Mouse (Mus musculus): ENCODE data around the gene Cpox.

Gene Cpox

DNA sequence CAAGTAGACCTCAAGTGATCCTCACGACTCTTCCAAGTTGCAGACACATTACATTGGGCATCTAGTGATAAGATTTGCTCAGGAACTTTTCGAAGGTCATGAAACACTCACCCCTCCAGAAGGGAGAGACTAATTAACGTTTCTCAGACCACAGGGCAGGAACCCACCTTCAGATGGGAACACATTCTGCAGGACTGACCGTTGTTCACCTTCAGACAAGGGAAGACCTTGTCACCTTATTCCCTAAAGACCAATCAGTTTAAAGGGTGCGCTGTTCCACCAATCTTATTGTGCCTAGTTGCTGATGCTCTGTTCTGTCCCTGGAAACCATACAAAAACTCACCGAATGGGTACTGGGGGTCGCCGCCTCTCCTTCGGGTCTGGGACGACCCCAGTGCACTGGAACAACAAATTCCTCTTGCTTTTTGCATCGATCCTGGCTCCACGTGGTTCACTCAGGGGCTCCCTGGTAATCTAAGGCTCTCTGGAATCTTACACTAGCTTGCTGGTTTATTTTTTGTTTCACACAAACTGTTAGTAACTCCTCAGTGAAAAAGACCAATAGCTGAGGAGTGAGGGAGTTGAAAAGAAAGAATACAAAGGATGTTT is 30.8 kb downstream of the Cpox start:
- DNase-seq (ENCODE audit: low spot score) = no peak

DNA sequence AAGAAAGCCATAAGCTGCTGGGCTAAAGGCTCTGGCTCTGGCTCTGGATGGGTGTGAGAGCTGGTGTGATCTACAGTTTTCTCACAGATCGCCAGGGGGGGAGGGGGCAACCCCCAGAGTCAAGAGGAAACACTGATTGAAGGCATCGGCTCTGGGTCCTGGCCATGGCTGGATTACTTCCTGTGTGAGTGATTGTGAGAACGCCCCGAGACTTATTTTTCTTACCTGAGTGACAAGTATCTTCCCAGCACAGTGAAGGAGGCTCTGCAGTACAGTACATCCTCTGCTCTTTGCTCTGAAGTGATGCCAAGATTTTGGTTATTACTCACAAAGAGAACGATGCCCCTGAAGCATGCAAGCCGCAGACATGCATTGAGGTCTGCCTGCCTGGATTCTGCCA is 31.7 kb downstream of the Cpox start:
- DNase-seq (ENCODE audit: low spot score) = no peak

DNA sequence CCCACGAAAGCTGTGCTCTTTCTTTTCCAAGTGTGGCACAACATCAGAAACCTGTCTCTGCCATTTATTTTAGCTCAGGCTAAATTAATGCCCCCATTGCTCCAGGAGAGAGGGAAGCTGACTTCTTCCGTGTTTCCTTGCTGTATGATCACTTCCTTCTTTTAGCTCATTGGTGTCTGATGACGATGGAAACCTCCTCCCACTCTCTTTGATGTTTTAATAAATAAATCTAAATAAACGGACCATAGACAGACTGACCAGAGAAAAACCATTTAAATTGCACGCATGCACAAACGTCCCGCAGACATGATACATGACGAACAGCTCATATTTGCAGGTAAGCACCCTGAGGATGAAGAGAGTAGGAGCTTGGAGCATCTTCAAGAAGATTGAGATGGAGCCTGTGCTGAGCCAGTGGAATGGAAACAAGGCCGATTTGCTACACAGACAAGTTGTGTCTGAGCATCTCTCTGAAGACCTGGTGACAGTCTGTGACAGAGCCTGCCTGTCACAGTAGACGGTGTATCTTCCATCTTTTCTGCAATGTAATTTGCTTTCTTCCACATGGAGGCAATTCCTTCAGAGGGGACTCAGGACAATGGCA is 32.3 kb downstream of the Cpox start:
- DNase-seq (ENCODE audit: low spot score) = no peak

DNA sequence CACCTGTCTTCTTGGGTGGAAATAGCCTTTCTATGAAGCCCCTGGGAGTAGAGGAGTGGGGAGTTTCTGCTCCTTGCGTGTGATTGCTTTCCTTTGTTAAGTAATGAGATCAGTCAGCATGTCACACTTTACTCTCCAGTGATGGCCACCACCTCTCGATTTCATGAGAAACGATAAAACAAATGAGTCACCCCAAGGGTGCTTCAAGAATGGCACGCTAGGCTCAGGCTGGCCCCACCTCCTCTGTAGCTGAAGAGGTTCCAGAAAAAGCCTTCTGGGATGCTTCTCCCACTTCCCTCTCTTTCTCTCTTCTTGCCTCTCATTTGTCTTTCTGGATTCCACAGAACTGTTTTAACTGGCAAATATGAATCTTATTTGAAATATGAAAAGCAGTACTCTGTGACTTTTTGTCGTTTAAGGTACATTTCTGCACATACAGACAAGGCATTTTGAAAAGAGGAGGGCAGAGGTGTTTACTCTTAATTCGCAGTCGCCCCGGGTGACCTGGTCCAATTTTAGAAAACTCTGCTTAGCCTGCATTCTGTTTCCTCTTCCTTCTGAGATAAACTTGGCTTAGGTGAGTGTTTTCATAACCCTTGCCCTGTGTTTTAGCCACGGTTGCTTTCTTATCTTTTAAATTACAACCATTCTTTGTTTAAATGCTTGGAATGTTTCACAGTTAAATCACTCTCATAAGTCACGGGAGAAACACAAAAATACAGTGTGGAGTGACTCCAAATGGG is 33.5 kb downstream of the Cpox start:
- no peak for DNase-seq (ENCODE audit: low spot score)

DNA sequence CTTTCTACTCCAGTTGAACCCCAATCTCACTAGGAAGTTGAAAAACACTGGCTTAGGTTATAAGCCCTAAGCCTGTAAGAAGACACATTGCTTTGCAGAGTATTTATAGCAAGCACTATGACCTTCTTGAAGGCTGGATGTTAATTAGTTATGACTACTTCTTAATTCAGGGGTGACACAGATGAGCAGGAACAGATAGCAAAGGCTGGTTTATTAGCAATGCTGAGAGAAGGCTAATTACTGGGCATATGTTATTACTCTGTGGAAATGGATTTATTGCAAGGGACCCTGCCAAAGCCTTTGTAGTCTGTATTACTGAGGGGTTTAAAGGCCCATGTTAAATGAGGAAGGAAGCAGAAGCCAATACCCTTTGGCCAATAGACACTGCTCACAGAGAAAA is 34.9 kb downstream of the Cpox start:
- DNase-seq (ENCODE audit: low spot score) = no peak

DNA sequence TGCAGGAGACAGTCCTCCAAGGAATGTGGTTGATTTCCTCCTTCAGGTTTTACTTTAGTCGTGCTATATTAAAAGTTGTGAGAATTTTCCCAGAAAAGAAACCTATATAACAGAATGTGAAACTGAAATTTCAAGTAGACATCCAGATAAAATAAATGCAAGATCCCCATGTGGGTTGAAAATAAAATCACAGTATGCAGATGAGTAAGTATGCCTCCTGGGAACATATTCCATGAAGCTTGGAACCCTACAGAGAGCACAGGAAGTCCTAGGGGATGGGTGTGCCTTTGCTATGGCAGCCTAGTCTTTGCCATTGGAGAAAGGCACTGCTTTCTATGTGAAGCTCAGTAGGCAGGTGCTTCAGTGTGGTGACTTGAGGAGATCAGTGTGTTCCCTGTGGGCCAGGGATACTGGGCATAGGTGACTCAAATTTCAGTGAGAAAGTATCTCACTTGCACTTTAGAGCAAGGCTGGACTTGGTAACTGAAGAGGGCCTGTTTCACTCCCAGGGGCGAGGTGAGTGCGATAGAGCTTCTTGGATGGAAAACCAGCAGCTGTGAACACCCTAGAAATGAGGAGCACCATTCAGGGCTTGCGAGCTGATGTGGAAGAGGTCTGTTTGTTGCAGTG is 37.3 kb downstream of the Cpox start:
- no peak for DNase-seq (ENCODE audit: low spot score)

DNA sequence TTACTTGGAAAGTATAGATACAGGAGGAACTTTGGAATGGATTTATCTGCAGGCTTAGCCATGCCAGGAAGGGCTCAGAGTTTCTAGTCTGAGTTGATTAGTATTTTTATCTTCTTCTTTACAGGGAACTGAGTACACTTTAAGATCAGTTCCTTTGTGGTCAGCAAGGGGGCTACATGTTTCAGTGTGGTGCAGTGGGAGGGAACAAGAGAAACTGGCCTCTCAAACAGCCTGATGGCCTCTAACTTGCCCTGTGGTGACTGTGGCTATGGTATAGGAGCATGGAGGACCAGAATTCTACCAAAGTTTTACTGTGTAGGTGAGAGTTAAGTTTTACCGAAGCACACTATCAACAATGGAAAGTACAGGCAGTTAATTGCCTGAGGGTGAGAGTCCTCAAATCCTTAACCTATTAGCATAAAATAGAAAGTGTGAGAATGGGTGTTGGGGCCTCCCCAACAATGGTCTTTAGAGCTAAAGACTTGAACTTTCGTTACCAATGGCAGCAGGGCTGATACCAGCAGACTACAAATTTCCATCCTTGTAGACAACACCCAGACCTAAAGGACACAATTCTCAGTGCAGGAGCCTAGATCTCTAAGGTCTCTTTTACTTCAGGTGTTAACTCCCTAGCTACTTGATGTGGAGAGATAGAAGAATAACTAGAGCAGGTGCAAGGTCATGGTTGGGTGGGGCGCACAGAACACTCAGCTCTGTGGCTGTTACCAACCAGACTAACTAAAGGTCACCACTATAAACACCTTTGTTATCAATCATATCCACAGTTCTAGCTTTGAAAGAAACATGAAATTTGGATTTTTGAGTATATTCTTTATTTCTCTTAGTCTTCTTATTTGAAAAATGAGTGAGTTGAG is 38.7 kb downstream of the Cpox start:
- DNase-seq (ENCODE audit: low spot score) = no peak

DNA sequence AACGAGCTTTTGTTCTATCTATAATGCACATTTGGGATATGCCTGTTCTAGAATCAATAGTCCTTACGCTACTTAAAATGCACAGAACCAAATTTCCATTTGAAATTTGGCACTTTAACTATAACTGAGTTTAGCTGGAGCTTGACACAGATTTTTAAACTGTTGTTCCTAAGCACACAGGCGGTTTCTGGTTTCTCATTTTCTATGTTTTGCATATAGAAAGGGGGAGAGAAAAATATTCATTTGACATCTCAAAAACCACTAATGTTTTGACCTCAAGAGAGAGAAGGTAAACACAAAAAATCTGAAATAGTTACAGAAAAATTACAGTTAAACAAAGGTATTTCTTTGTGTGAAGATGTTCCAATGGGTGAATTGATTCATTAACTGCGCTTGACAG is 39.4 kb downstream of the Cpox start:
- no peak for DNase-seq (ENCODE audit: low spot score)

DNA sequence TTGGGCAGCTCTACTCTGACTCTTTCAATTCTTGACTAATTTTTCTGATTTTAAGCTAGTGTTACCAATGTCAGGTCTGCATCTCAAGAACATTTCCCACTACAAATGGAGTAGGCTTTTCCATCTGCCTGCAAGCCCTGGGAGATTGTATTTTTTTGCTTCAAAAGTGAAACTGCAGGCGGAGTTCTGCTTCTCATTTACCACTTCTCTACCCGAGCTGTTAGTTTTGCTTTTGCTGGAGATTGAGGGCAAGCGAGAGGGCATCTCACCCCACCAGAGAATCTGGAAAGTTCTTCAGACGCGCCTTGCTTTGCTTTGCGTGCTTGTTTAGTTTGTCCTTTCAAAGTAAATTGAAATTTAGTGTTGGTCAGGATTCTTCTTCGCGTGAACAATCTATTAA is 42.1 kb downstream of the Cpox start:
- no peak for DNase-seq (ENCODE audit: low spot score)

DNA sequence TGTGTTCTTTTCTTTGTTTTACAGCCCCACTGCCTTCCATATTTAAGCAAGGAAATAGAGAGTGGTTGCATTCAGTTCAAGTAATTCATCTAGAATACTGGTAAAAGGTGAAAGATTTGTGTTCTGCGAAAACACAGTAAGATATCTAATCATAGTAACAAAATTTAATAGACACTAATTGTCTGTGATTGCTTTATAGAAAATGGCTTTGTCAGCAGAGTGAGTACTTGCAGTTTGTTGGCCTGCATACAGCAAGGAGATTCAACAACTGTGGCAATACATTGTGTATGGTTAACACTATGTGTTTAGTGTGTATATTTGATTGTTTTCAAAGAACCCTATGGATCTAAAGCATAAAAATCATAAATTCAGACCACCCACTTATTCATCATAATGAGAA is 43.0 kb downstream of the Cpox start:
- no peak for DNase-seq (ENCODE audit: low spot score)

DNA sequence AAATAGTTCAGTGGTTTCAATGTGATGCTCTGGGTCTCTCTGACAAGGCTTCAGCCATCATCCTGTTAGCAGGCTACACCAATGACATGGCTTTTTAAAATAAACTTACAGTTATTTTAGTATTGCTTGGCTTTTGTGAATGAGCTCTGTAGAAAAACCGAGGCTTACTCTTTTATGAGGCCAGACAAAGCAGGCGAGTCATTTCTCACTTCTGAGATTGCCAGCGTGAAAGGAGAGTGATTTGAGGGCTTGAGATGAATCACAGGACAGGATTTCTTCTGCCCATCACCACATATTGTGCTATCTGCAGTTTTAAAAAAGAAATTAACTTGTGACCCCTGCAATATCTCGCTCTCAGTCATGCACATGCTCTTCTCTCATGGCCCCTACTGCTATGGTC is 44.9 kb downstream of the Cpox start:
- no peak for DNase-seq (ENCODE audit: low spot score)

DNA sequence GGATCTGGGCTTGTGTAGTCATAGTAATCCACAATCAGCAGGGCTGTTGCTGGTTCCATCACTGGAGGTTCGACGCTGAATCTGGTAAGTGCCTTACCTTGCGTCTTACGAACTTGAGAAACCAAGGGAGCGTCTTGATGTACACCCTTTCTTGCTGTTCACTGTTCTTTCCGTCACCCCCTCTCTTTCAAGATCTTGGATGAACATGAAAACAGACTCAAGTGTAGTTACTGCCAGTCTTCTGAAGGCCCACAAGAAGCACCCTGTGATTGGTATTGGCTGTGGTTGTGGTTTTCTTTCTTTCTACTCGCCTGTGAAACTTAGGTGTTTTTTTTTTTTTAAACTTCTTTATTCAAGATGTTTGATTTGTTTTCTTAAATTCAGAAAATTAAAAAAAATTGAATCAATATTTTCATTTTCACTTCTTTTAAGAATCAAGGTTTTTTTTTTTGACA is 48.6 kb downstream of the Cpox start, which contains the start of gene Gpr15:
Gene Gpr15 (minus strand): TSS at position 405 of the 455 bp plus-strand sequence.
- no peak for DNase-seq (ENCODE audit: low spot score)

DNA sequence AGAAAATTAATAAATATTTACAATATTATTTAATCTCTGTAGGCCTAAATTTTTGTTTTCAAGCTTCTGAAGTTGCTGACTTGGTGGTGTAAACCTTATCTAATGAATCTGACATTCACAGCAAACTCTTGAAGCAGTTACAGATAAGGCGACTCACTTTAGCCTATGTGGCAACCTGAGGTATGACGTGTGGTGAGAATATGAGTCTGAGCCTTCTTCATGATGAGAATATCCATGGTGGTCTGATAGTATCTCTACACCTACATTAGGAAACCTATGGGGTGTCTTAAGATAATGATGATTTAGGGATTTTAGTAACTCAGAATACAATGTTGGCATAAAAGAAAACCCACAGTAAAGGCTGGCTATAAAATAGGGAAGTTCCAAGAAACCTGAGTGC is 52.2 kb downstream of the Cpox start:
- DNase-seq (ENCODE audit: low spot score) = no peak

DNA sequence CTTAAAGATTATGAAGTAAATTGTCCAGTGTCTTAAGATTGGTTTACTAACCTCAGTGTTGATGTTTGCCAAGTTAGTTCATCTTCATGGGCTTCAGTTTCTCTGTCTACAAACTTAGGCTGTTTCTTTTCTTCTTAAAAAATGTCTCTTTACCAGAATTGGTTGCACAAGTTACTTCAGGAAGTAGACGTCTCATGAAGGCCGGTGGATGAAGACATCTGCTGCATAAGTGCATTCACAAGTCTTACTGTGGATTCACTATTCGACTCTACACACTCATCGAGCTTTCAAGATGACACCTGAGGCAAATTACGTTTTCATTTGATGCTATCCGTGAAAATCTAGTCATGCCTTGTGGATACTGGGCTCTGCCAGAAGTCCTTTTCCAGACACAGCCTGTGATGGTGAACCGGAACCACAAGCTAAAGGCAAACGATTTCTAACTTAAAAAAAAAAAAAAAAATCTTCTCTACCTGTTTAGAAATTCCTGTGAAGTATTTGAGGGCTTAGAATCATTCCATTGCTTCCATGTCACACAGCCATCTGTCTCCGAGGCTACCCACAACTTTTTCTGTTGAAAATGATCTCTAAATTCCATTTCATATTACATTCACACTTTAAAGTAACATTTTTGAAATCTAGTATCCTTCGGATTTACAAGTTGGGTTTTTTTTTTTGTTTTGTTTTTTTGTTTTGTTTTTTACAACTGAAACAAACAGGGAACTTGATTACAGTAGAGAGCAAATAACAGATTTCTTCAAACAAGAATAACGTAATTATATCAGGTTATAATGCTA is 56.8 kb downstream of the Cpox start:
- DNase-seq (ENCODE audit: low spot score) = no peak

DNA sequence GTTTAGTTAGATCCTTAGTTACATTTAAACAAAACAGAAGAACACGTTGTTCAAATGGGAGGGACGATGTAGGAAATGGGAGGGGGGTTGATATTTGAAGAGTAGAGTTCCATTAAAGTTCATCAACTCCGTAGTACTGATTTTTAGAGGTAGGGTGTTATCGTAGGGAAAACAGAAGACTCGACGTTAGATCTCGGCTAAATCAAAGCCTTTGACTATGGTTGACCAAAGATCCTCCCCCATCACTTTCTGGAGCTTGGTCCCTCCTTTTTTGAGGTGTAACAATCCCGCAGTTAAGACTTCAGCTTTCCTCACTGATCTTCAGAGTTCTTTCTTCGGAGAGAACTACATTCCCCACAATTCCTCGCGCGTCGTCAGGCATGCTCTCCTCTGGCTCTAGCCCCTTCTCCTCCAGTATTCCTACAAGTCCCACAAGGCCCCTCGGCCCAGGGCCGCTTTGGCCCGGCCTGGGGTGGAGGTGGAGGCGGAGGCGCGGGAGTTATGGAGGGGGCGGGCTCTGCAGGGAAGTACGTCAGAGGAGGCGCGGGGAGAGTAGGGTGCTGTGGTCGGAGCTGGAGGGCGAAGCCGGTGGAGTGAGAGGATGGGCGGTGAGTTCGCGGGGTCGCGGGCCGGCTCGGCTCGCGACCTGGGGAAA is 57.5 kb downstream of the Cpox start, which contains the start of gene Cldnd1:
Gene Cldnd1 (plus strand): TSS at position 434 of the 655 bp plus-strand sequence.
- peak; percentile 97 for DNase-seq (ENCODE audit: low spot score)

DNA sequence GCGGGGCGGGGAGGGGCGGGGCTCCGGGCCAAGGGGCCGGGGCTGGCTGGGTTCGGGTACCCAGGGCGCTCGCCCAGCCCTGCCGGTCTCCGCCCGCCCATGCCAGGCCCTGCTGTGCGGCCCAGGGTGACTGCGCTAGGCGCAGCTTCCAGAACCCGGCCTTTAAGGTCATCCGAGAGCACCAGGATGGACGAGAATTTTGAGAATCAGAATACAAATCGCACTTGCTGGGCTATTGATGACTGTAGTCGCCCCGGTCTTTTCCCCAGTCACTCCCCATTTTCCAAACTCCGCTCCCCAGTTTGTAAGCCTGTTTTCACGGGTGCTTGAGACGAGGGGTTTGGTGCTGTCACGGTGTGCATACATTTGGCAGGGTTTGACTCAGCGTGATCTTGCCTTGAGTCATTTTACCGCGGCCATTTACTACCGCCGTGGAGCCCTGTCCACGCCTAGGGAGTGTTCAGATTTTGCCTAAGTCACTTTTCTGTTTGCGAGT is 58.1 kb downstream of the Cpox start:
- peak; percentile 37 for DNase-seq (ENCODE audit: low spot score)

DNA sequence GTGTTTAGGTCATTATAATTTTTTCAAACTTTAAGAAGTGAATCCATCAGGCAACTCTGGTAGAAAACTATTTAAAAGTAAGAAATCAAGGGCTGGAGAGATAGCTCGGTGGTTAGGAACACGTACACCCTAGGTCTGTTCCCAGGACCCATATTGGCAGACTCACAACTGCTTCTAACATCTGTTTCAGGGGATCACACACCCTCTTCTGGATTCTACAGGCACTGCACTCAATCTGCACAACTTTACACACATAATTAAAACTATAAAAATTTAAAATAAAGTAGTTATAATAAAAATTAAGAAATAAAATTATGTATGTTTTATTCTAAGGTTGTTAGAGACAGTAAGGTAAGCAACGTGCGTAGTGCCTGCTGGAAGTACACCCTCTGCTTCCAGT is 68.1 kb downstream of the Cpox start:
- no peak for DNase-seq (ENCODE audit: low spot score)

DNA sequence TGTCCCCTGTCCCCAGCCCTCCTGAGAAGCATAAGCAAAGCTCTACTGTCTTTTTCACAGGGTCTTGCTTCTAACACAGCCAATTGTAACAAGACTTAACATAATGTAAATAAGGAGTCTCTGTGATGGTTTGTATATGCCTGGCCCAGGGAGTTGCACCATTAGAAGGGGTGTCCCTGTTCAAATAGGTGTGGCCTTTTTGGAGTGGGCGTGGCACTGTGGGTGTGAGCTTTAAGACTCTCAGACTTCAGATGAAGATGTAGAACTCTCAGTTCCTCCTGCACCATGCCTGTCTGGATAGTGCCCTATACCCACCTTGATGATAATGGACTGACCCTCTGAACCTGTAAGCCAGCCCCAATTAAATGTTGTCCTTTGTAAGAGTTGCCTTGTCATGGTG is 68.7 kb downstream of the Cpox start:
- DNase-seq (ENCODE audit: low spot score) = no peak

DNA sequence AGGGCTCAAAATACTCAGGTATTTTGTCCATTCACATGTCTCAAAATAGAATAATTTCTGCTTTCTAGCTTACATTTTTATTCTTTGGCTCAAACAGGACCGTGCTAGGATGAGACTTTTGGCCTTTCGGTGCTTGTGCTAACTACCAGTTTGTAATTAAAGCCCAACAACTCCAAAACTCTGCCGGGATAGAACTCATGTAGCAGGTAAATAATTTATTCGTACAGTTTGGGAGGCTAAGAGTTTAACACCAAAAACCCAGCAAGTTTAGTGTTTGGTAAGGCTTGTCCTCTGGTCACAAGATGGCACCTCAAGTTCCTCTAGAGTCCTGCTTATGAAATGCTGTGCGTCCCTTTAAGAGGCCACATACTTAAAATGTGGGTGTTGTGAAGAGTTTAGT is 70.7 kb downstream of the Cpox start:
- DNase-seq (ENCODE audit: low spot score) = no peak

DNA sequence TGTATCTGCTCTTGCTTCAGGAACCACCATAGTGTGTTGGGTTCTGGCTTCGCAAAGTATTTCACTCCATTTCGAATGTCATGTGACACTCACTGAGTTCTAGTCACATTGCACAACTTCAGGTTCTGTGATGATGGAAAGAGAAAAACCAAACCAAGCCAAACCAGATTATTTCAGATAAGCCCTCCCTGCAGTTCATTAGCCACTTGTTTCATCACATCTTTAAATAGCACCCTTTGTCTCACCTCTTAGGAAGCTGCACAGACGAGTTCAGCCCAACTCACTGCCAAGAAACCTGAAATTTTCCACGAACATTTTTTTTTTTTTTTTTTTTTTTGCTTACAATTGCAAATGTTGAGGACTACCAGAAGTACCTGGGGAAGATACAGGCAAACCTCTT is 76.6 kb downstream of the Cpox start:
- no peak for DNase-seq (ENCODE audit: low spot score)

Measured in embryo, embryonic 10 days (tissue).